Mouse (Mus musculus) left cerebral cortex, postnatal 4 days (tissue): ENCODE measurements around the gene 1700017B05Rik. TPM values are rescaled to one million over a fixed set of nuclear protein-coding genes. Genes with fewer than 3 reads are reported as not detected.
"Not testable (repeated sequence)": the region's sequence is repeated elsewhere in the genome, so short reads cannot be mapped to it uniquely, and the experiment has no call there.

Source experiments
- DNase-seq: peaks from one replicate; pipeline ENCODE4 v3.0.0-alpha.2; 2022
- intact Hi-C: fragments of 180-260 bp; cut with DNase I; formaldehyde crosslinking; loops from one replicate; pipeline ENCODE4 v1.15.1; 2025
- total RNA-seq, 2 experiments: library from RNA; stranded (reverse); gene quantifications; 2 replicates each; pipeline ENCODE4 v1.2.3; 2021

The 1700017B05Rik gene
- total RNA-seq, 2 experiments from 2014 or later = 10.3 to 11.3 TPM

GRCm38 (mm10) chr9:57248030-57248942 lies 14.1 kb downstream of the 1700017B05Rik start:
- intact Hi-C loops = no loop called here
- DNase-seq = no peak

- DNase-seq = no peak
- intact Hi-C loops = no loop called here
Observed at GRCm38 (mm10) chr9:57247201-57247671, 15.2 kb downstream of the 1700017B05Rik start.

- intact Hi-C loops = no loop called here
- no peak for DNase-seq
Observed at GRCm38 (mm10) chr9:57246482-57246881, 15.9 kb downstream of the 1700017B05Rik start.

- no peak for DNase-seq
- intact Hi-C loops = no loop called here
Observed at GRCm38 (mm10) chr9:57244106-57244685, 18.2 kb downstream of the 1700017B05Rik start.

GRCm38 (mm10) chr9:57242916-57243315 lies 19.5 kb downstream of the 1700017B05Rik start:
- no peak for DNase-seq
- intact Hi-C loops = no loop called here

GRCm38 (mm10) chr9:57241111-57241510 lies 21.3 kb downstream of the 1700017B05Rik start:
- intact Hi-C loops = no loop called here
- no peak for DNase-seq

- intact Hi-C loops = no loop called here
Observed at GRCm38 (mm10) chr9:57238220-57238619, 24.2 kb downstream of the 1700017B05Rik start.

GRCm38 (mm10) chr9:57237705-57238104 lies 24.7 kb downstream of the 1700017B05Rik start:
- DNase-seq = no peak
- intact Hi-C loops = no loop called here

More at GRCm38 (mm10) chr9:57238220-57238619, 24.2 kb downstream of the 1700017B05Rik start:
- no peak for DNase-seq

- intact Hi-C loops = no loop called here
- no peak for DNase-seq
Observed at GRCm38 (mm10) chr9:57236256-57236655, 26.2 kb downstream of the 1700017B05Rik start, which contains the start of gene Trcg1. Trcg1 (plus strand) TSS chr9:57236556.

- no peak for DNase-seq
- intact Hi-C loops = no loop called here
Observed at GRCm38 (mm10) chr9:57233767-57234166, 28.6 kb downstream of the 1700017B05Rik start.

GRCm38 (mm10) chr9:57233142-57233541 lies 29.3 kb downstream of the 1700017B05Rik start:
- no peak for DNase-seq
- intact Hi-C loops = no loop called here

- no peak for DNase-seq
- intact Hi-C loops = no loop called here
Observed at GRCm38 (mm10) chr9:57232341-57232940, 30.0 kb downstream of the 1700017B05Rik start.

GRCm38 (mm10) chr9:57231536-57232255 lies 30.7 kb downstream of the 1700017B05Rik start:
- DNase-seq = no peak
- intact Hi-C loops = no loop called here

- intact Hi-C loops = no loop called here
- no peak for DNase-seq
Observed at GRCm38 (mm10) chr9:57230146-57230783, 32.1 kb downstream of the 1700017B05Rik start.

GRCm38 (mm10) chr9:57229726-57230125 lies 32.7 kb downstream of the 1700017B05Rik start:
- DNase-seq = no peak
- intact Hi-C loops = loop anchor here (10.0 kb wide), 1 partner anchor 335 kb away; no protein-coding TSS in a partner anchor

- intact Hi-C loops = loop anchor here (10.0 kb wide), 1 partner anchor 333 kb away; no protein-coding TSS in a partner anchor
Observed at GRCm38 (mm10) chr9:57228186-57228585, 34.2 kb downstream of the 1700017B05Rik start.

GRCm38 (mm10) chr9:57227203-57227602 lies 35.2 kb downstream of the 1700017B05Rik start:
- intact Hi-C loops = loop anchor here (10.0 kb wide), 1 partner anchor 332 kb away; no protein-coding TSS in a partner anchor
- no peak for DNase-seq

More at GRCm38 (mm10) chr9:57228186-57228585, 34.2 kb downstream of the 1700017B05Rik start:
- no peak for DNase-seq

GRCm38 (mm10) chr9:57226628-57227122 lies 35.7 kb downstream of the 1700017B05Rik start:
- not testable (repeated sequence) for DNase-seq
- intact Hi-C loops = loop anchor here (10.0 kb wide), 1 partner anchor 332 kb away; no protein-coding TSS in a partner anchor
